Mouse (Mus musculus) olfactory bulb, adult 2 months (tissue): ENCODE data around the gene Pdcd4. TPM values are rescaled to one million over a fixed set of nuclear protein-coding genes. Genes with fewer than 3 reads are reported as not detected.

Source experiments
- H3K27ac ChIP-seq: fragments of 200-500 bp; 2 replicates; pipeline ENCODE4 v1.5.1; 2012; ENCODE audit warnings: low read depth, low read length; ENCODE audit not compliant: insufficient read depth
- H3K4me1 ChIP-seq: fragments of 200-500 bp; 2 replicates; pipeline ENCODE4 v1.6.1; 2012; ENCODE audit warnings: low read length; ENCODE audit not compliant: control insufficient read depth, insufficient read depth
- H3K4me3 ChIP-seq: fragments of 200-500 bp; 2 replicates; pipeline ENCODE4 v1.5.1; 2012; ENCODE audit warnings: mild to moderate bottlenecking, low read depth, low read length, moderate library complexity; ENCODE audit not compliant: insufficient read depth
- CTCF ChIP-seq: fragments of 200-500 bp; IDR thresholded peaks from 2 replicates; pipeline ENCODE4 v1.5.1; 2012; ENCODE audit warnings: low read depth, mild to moderate bottlenecking, low read length, moderate library complexity; ENCODE audit not compliant: insufficient read depth
- POLR2A ChIP-seq: fragments of 200-500 bp; IDR thresholded peaks from 2 replicates; pipeline ENCODE4 v1.6.1; 2012; ENCODE audit warnings: mild to moderate bottlenecking, low read depth, low read length, moderate library complexity; ENCODE audit not compliant: insufficient read depth
- WGBS: fragments of 180-500 bp; shearing (Covaris S2); methylation state at CpG from one replicate; pipeline ENCODE4 v1.1.7; 2018; 5-methylcytosine and 5-hydroxymethylcytosine counted together
- polyA plus RNA-seq: library from polyadenylated mRNA; stranded (reverse); fragments of >200 nt; gene quantifications from 2 replicates; pipeline ENCODE4 v1.2.4, GENCODE M21; 2012; ENCODE audit warnings: low replicate concordance; ENCODE audit not compliant: missing spikeins, insufficient read depth, insufficient read length

Gene Pdcd4
- polyA plus RNA-seq, 1 experiment, result not detected

DNA sequence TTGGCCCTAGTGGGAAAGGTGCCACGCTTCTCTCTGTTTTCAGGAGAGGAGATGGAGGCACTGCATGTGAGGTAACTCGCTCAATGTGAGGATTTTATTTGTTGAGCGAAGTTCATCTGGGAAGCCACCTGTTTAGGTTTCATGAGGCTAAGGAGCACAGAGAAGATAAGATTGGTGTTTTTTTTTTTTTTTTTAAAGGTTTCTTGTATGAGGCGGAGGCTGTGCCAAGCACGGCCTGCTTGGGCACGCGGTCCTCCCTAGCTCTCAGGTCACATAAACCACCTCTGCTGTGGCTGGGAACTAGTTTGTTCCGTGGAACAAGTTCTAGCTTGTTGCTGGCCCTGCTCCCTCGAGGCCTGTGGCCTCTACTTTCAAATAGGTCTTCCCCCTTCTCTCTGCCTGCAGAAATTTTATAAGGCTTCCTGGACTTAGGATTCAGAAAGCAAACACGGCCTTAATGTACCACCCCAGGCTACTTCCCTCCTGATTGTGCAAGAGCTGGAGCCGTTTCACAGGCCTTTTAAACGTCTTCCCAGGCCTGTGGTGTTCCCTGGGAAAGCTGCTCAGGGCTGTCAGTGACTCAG lies 2.6 kb downstream of the Pdcd4 start:
- Histone ChIP-seq H3K4me1 (peaks cover 25% of the 10 kb centered on the region), H3K4me3 (no peak overlapping the region), H3K27ac (no peak overlapping the region; the same call in 1 of the 2 replicates)
- 65% methylated on average over 12 of the region's 12 CpGs for WGBS
- TF ChIP-seq CTCF, result no peak
- no peak for TF ChIP-seq POLR2A

DNA sequence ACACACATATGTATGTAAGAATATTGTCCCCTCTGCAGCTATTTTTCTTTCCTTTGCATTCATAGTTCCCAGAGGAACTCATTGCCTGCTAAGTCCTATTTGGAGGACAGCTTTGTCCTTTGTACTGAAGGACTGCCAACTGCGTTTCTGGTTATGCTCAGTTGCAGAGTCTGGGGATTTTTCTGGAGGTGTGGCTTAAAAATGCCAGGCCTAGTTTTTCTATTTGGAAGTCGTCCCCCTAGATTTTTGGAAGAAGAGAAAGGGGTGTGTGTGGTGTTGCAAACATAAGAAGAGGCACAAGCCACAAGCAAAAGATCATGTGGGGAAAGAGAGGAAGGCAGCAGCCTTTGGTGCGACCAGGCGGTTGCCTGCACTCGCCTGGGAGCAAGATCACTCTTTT lies 6.0 kb downstream of the Pdcd4 start:
- peaks cover 25% of the 10 kb centered on the region for H3K4me1 ChIP-seq
- 66% methylated on average over 5 of the region's 5 CpGs for WGBS
- TF ChIP-seq CTCF, result no peak
- no peak overlapping the region for H3K27ac ChIP-seq
- H3K4me3 ChIP-seq, result no peak overlapping the region

DNA sequence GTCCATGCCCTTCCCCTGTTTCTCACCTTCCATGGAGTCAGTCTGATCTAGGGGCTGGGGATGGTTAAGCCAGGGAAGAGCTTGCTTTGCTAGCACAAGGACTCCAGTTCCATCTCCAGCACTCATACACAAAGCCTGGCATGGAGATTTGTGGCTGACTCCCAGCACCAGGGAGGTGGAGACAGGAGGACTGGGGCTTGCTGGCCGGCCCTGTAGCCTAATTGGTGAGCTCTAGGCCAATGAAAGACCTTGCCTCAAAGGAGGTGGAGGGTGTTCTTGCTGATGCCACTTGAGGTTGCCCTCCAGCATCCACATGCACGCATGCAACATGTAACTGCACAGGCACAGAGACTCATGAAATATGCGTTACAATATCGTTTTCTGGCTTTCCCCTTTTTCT lies 6.5 kb downstream of the Pdcd4 start:
- no peak overlapping the region for H3K4me3 ChIP-seq
- TF ChIP-seq POLR2A, result no peak
- TF ChIP-seq CTCF, result no peak
- 81% methylated on average over 4 of the region's 4 CpGs for WGBS
- H3K27ac ChIP-seq, result no peak overlapping the region
- H3K4me1 ChIP-seq, result peaks cover 24% of the 10 kb centered on the region

DNA sequence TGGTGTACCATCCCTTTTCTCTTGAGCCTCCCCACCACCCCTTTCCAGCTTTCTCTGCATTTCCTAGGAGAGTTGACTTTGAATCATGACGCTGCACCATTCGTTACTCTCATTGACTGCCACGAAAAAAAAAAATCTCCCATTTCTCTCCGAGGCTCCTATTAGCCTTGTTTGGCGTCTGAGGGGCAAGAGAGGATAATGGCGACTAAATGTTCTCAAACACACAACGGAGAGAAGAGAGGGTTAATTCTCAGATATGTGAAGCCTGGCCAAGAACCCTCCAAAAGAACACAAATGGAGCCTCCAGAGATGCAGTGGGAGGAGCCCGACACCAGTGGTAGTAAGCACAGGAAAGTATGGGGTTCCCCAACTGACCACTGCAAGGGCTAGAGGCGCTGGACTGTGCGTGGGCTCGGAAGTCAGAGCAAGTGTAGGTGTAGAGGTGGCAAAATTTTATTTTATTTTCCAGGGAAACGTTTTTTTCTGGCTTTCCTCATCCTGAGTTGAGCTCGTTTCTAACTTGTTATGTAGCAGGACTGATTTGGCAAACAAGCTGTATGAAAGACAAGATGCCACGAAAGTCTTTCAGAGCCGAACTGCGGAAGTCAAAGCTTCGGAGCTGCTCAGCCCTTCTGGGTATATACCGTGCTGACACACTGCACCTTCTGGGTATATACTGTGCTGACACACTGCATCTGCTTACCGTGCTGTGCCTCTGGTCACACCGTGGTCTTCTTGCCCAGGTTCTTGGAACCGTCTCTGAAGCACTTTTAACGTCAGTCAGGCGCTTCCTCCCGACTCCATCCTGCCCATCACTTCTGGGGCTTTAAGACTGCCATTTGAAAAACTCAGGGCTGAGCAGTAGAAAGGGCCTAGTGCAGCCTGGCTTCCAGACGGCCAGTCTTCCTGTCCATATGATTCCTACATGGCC lies 7.2 kb downstream of the Pdcd4 start:
- H3K4me3 ChIP-seq, result no peak overlapping the region
- no peak overlapping the region for H3K27ac ChIP-seq
- WGBS, result 82% methylated on average over 25 of the region's 25 CpGs
- TF ChIP-seq CTCF (no peak), POLR2A (no peak)
- H3K4me1 ChIP-seq, result peaks cover 20% of the 10 kb centered on the region

DNA sequence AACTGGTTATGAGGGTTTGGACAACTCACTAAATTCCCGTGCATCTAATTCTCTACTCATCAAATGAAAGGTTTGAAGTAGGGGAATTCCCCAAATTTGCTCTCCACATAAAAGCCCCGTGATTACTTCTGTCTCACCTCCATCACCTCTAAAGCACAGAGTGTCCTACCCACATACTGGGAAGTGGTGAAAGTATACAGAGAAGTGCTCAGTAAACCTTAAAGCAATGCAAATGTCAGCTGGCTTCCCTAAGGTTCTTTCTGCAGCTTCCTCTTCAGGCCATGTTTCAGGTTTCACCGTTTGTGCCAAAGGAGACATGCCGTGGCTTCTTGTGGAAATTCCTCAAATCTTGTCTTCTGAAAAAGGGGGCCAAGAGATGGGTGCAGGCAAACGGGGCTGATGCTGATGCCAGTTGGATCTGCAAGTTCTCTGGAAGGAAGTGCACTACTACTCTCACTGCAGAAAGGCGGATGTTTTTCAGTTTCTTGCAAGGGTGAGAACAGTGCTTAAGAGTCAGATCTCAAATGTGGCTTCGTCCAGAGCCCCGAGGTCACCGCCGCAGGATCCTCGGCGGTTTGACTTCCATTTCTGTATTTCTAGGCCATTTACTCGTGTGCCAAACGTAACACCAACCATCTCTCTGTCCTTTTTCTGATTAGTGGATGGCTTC lies 8.0 kb downstream of the Pdcd4 start:
- 92% methylated on average over 14 of the region's 14 CpGs for WGBS
- H3K4me3 ChIP-seq, result no peak overlapping the region
- H3K27ac ChIP-seq, result no peak overlapping the region
- TF ChIP-seq POLR2A (no peak), CTCF (no peak)
- peaks cover 20% of the 10 kb centered on the region for H3K4me1 ChIP-seq

DNA sequence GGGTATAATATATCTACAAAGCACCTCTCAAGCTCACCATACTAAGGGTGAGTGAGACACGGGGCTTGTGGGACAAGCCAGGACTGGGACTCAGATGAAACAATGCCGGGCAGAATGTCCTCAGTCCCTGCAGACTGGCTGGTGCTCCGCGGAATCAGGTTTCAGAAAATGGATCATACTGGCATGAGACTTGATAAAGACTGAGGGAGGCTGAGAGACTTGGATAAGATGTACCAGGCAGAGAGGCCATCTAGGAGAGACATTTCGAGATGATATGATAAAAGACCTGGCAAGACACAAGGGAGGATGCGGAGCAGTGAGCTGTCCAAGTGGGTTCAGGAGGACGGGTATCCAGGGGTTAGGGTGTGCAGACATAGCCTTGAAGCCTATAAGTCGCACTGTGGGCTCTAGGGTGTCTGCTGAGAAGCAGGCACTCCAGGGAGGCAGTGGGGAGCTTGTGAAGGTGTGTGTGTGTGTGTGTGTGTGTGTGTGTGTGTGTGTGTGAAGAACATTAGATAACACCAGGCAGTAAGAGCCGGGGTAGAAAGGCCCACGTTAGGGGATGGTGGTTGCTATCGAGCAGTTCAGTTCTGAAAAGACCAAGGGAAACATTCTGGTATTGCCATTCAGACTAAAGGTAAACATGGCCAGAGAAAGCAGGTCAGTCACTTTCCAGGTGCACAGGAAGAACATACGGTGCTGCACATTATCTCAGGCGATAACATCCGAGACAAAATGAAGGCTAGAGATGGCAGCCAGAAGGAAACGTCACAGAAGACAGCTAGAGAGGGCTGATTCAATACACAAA lies 10.1 kb downstream of the Pdcd4 start:
- 55% methylated on average over 15 of the region's 15 CpGs for WGBS
- Histone ChIP-seq H3K4me3 (no peak overlapping the region; the same call in 1 of the 2 replicates), H3K4me1 (peaks cover 18% of the 10 kb centered on the region), H3K27ac (peak overlapping the region; percentile 94)
- no peak for TF ChIP-seq POLR2A
- TF ChIP-seq CTCF, result no peak

DNA sequence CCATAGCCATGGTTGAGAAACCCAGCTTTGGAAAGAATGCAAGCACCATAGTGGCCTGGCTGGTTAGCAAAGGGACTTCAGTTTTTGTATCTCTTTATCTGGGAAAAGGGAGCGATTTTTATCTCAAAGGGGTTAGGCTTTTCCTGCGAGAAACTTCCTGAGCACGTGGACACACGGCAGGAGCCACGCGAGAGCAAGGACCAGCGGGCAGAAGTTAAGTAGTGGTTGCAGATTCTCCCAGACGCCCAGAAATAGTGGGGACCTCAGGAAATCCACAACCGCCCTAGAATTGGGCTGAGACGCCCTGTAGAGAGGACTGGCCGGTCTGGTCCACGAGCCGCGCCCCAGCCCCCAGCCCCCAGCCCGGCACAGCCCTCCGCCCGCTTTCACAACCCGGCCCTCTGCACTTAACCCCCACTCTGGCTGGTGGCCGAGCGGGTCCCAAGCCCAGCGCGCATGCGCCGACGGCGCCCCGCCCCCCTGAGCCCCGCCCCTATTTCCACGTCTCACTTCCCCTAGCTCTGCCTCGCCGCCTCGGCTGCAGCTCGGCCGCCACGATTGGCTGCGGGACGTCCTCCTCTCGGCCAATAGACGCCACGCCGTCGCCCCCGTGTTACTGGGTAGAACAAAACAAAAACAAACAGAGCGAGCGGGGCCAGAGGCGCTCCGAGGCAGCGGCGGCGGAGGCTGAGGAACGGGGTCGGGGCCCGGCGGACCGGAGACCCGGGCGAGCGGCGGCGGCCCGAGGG lies 10.9 kb downstream of the Pdcd4 start:
- Histone ChIP-seq H3K4me1 (peaks cover 17% of the 10 kb centered on the region), H3K4me3 (peak overlapping the region; percentile 98), H3K27ac (peak overlapping the region; percentile 94)
- under 1% methylated on average over 61 of the region's 61 CpGs for whole genome bisulfite sequencing
- TF ChIP-seq CTCF, result no peak
- TF ChIP-seq POLR2A, result peak; percentile 98
